Comparison of ENCODE assay signal across 17 mouse cellular contexts in genomic region chr14:79164334-79164733, GRCm38 (mm10).
DNase-seq lines count a peak whose midpoint lies in the region; ATAC-seq lines count a peak whose summit lies in the region.
"Had no signal": no experiment of that assay in that cellular context is flagged by ENCODE, and none has a peak within 500 bp of the region (broad histone marks: within the 10 kb centered on the region; RNA-seq: fewer than 3 reads in every experiment).

No protein-coding gene starts in this region.

- ATAC-seq in kidney, embryonic 15.5 days (replicated peaks; ENCODE audit: low FRiP score), result peak; percentile 79
- ATAC-seq in inflammation-experienced regulatory T-cells, adult 6 months, result no peak
- ATAC-seq: intestine, embryonic 15.5 days had no signal

- intact Hi-C loops in heart, postnatal 36 days (cut with DNase I), result no loop called here

- peak; percentile 89 for DNase-seq in heart, adult 11 months
- no peak for DNase-seq in heart, postnatal 36 days
- peak; percentile 34 for DNase-seq in lung, postnatal 10 days
- DNase-seq in lung, postnatal 14 days, result no peak
- no peak for DNase-seq in cerebellum, adult 11-12 months
- DNase-seq: B cell, adult 2 months; cerebellum, adult 8-10 months; left cerebral cortex, postnatal 4 days; liver; retina, postnatal 1 day had no signal

- H3K4me2 ChIP-seq in kidney, embryonic 15.5 days, result no peak overlapping the region
- H3K4me2 ChIP-seq: heart, embryonic 13.5 days; hindbrain, embryonic 14.5 days; intestine, embryonic 15.5 days had no signal

- H3K36me3 ChIP-seq in kidney, embryonic 15.5 days, result 0 out of 2 replicates have a peak, but pooled peaks cover 4% of the 10 kb centered on the region
- H3K36me3 ChIP-seq: embryonic facial prominence, embryonic 10.5 days; intestine, embryonic 15.5 days had no signal

- H3K9me3 ChIP-seq in kidney, embryonic 15.5 days (replicated peaks), result no peaks in the 10 kb centered on the region
- H3K9me3 ChIP-seq: embryonic facial prominence, embryonic 10.5 days; heart, embryonic 13.5 days; intestine, embryonic 15.5 days had no signal

- no peak overlapping the region for H3K9ac ChIP-seq in kidney, embryonic 15.5 days
- H3K9ac ChIP-seq: heart, embryonic 13.5 days; hindbrain, embryonic 14.5 days; intestine, embryonic 15.5 days had no signal

- no peaks in the 10 kb centered on the region for H3K27me3 ChIP-seq in kidney, embryonic 15.5 days
- H3K27me3 ChIP-seq: heart, embryonic 13.5 days; intestine, embryonic 15.5 days had no signal

- H3K27ac ChIP-seq in kidney, embryonic 15.5 days, result peak overlapping the region; percentile 46
- H3K27ac ChIP-seq: embryonic facial prominence, embryonic 10.5 days; heart, embryonic 13.5 days; hindbrain, embryonic 14.5 days; intestine, embryonic 15.5 days; left cerebral cortex, adult 2 months had no signal

- H3K4me3 ChIP-seq in kidney, embryonic 15.5 days (replicated peaks), result no peak overlapping the region
- H3K4me3 ChIP-seq: embryonic facial prominence, embryonic 10.5 days; heart, embryonic 13.5 days; intestine, embryonic 15.5 days; left cerebral cortex, adult 2 months had no signal

- WGBS in kidney, embryonic 15.5 days, result 29% methylated on average over 4 of the region's 4 CpGs

- H3K4me1 ChIP-seq in kidney, embryonic 15.5 days, result peaks cover 9% of the 10 kb centered on the region
- H3K4me1 ChIP-seq: embryonic facial prominence, embryonic 10.5 days; intestine, embryonic 15.5 days had no signal

Comparison
In these comparisons a context has a peak if more than half of its experiments do, and no peak if none do; other contexts are left out.
1. DNase-seq: peak in heart, adult 11 months (single experiment) and lung, postnatal 10 days (single experiment); none in heart, postnatal 36 days (0 of 2), lung, postnatal 14 days (single experiment) and cerebellum, adult 11-12 months (single experiment).